Mouse (Mus musculus): ENCODE results near the gene Krtap5-3. TPM values are rescaled to one million over a fixed set of nuclear protein-coding genes. Genes with fewer than 3 reads are reported as not detected.

Gene Krtap5-3
- not detected in 2 replicates for polyA plus RNA-seq (2015; fragmentation: Nextera tagmentation; extraction: Ambion mirVana)

GRCm38 (mm10) chr7:142201064-142201463 lies at the start of gene Krtap5-3:
Gene Krtap5-3 (plus strand): TSS chr7:142201364.

DNA sequence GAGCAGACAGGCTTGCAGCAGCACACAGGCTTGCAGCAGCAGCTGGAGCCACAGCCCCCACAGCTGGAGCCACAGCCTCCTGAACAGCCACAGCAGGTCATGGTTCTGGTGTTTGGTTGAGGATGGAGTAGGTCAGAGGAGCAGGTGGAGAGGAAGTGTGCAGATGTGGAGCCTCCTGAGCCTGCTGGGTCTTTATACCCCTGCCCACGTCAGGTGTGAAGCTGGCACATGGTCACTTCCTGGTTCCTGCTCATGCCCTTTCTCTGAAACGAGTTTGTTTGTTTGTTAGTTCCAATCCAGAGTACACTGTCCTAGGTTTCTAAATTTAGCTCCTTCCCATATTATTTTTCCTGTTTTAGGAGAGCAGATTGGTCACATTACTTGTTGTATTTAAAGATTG lies 44.2 kb upstream of the Krtap5-3 start, which contains the start of gene Gm29735:
TSS of gene Gm29735 (minus strand) at position 101 of the 400 bp plus-strand sequence.

DNA sequence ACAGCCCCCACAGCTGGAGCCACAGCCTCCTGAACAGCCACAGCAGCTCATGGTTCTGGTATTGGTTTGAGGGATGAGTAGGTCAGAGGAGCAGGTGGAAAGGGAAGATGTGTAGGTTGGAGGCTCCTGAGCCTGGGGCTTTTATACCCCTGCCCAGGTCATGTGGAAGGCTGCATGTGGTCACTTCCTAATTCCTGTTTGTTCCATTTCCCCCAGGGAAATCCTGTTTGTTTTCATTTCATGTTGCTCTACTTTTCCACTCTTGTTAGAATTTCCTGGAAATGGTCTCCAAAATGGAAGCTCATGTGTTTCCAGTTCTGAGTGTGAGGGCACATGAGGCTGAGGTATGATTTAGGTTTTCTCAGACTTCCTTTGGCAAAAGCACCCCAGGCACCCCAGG lies 35.5 kb upstream of the Krtap5-3 start, which contains the start of gene Gm4553:
TSS of gene Gm4553 (minus strand) at position 101 of the 400 bp plus-strand sequence.

DNA sequence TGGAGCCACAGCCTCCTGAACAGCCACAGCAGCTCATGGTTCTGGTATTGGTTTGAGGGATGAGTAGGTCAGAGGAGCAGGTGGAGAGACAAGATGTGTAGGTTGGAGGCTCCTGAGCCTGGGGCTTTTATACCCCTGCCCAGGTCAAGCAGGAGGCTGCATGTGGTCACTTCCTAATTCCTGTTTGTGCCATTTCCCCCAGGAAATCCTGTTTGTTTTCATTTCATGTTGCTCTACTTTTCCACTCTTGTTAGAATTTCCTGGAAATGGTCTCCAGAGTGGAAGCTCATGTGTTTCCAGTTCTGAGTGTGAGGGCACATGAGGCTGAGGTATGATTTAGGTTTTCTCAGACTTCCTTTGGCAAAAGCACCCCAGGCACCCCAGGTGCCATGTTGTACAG lies 25.3 kb upstream of the Krtap5-3 start, which contains the start of gene Krtap5-2:
TSS of gene Krtap5-2 (minus strand) at position 101 of the 400 bp plus-strand sequence.

GRCm38 (mm10) chr7:142190289-142190688 lies 10.9 kb upstream of the Krtap5-3 start, which contains the start of gene Gm10153:
Gene Gm10153 (minus strand): TSS chr7:142190389.

DNA sequence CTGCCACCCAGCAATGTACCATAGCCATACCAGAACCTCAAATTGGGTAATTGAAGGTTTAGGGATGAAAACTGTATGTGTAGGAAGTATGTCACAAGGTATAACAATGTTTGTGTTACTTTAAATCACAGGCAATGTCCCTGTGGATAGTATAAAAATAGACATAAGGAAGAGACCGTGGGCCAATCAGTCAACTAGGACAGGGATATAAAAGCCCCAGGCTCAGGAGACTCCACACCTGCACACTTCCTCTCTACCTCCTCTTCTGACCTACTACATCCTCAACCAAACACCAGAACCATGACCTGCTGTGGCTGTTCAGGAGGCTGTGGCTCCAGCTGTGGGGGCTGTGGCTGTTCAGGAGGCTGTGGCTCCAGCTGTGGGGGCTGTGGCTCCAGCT lies 10.4 kb downstream of the Krtap5-3 start, which contains the start of gene Gm7579:
TSS of gene Gm7579 (plus strand) at position 301 of the 400 bp plus-strand sequence.

GRCm38 (mm10) chr7:142229871-142230270 lies 28.7 kb downstream of the Krtap5-3 start, which contains the start of gene Krtap5-5:
Gene Krtap5-5 (minus strand): TSS chr7:142229971.

GRCm38 (mm10) chr7:142240978-142241377 lies 39.8 kb downstream of the Krtap5-3 start, which contains the start of gene Gm40460:
Gene Gm40460 (minus strand): TSS chr7:142241078.

Other genes starting within 250 kb of the Krtap5-3 start
- gene Mob2, start 140.3 kb upstream of the Krtap5-3 start, polyA plus RNA-seq (2015; fragmentation: Nextera tagmentation; extraction: Ambion mirVana) = 79.0 and 80.7 TPM in 2 replicates
- 3.8 and 3.9 TPM in 2 replicates for gene Dusp8, start 105.5 kb upstream of the Krtap5-3 start, polyA plus RNA-seq (2015; fragmentation: Nextera tagmentation; extraction: Ambion mirVana)
- not detected in 2 replicates for gene Gm45618, start 80.6 kb upstream of the Krtap5-3 start, polyA plus RNA-seq (2015; fragmentation: Nextera tagmentation; extraction: Ambion mirVana)
- gene Gm39115, start 65.3 kb upstream of the Krtap5-3 start, polyA plus RNA-seq (2015; fragmentation: Nextera tagmentation; extraction: Ambion mirVana) = not detected in 2 replicates
- gene Gm45337, start 56.8 kb upstream of the Krtap5-3 start, polyA plus RNA-seq (2015; fragmentation: Nextera tagmentation; extraction: Ambion mirVana) = not detected in 2 replicates
- gene Gm29735, start 44.3 kb upstream of the Krtap5-3 start, polyA plus RNA-seq (2015; fragmentation: Nextera tagmentation; extraction: Ambion mirVana) = not detected in 2 replicates
- not detected in 2 replicates for gene Gm4553, start 35.6 kb upstream of the Krtap5-3 start, polyA plus RNA-seq (2015; fragmentation: Nextera tagmentation; extraction: Ambion mirVana)
- gene Krtap5-2, start 25.4 kb upstream of the Krtap5-3 start, polyA plus RNA-seq (2015; fragmentation: Nextera tagmentation; extraction: Ambion mirVana) = not detected in 2 replicates
- gene Gm10153, start 11.0 kb upstream of the Krtap5-3 start, polyA plus RNA-seq (2015; fragmentation: Nextera tagmentation; extraction: Ambion mirVana) = not detected in 2 replicates
- gene Gm7579, start 10.5 kb downstream of the Krtap5-3 start, polyA plus RNA-seq (2015; fragmentation: Nextera tagmentation; extraction: Ambion mirVana) = not detected in 2 replicates
- gene Krtap5-5, start 28.6 kb downstream of the Krtap5-3 start, polyA plus RNA-seq (2015; fragmentation: Nextera tagmentation; extraction: Ambion mirVana) = not detected in 2 replicates
- not detected in 2 replicates for gene Gm40460, start 39.7 kb downstream of the Krtap5-3 start, polyA plus RNA-seq (2015; fragmentation: Nextera tagmentation; extraction: Ambion mirVana)
- not detected in 2 replicates for gene Gm2431, start 57.0 kb downstream of the Krtap5-3 start, polyA plus RNA-seq (2015; fragmentation: Nextera tagmentation; extraction: Ambion mirVana)
- gene Gm4559, start 73.0 kb downstream of the Krtap5-3 start, polyA plus RNA-seq (2015; fragmentation: Nextera tagmentation; extraction: Ambion mirVana) = not detected in 2 replicates
- gene Krtap5-1, start 95.8 kb downstream of the Krtap5-3 start, polyA plus RNA-seq (2015; fragmentation: Nextera tagmentation; extraction: Ambion mirVana) = not detected in 2 replicates
- gene Krtap5-4, start 102.2 kb downstream of the Krtap5-3 start, polyA plus RNA-seq (2015; fragmentation: Nextera tagmentation; extraction: Ambion mirVana) = not detected in 2 replicates
- gene Ifitm10, start 172.4 kb downstream of the Krtap5-3 start, polyA plus RNA-seq (2015; fragmentation: Nextera tagmentation; extraction: Ambion mirVana) = 1.9 and 2.0 TPM in 2 replicates
- gene Gm49369, start 181.3 kb downstream of the Krtap5-3 start, polyA plus RNA-seq (2015; fragmentation: Nextera tagmentation; extraction: Ambion mirVana) = 0.38 TPM in 1 of 2 replicates, not detected in the other
- 230 and 269 TPM in 2 replicates for gene Ctsd, start 186.7 kb downstream of the Krtap5-3 start, polyA plus RNA-seq (2015; fragmentation: Nextera tagmentation; extraction: Ambion mirVana)
- 0.39 and 0.79 TPM in 2 replicates for gene Syt8, start 233.5 kb downstream of the Krtap5-3 start, polyA plus RNA-seq (2015; fragmentation: Nextera tagmentation; extraction: Ambion mirVana)
- gene Tnni2, start 240.4 kb downstream of the Krtap5-3 start, polyA plus RNA-seq (2015; fragmentation: Nextera tagmentation; extraction: Ambion mirVana) = 4.7 and 8.0 TPM in 2 replicates